Mouse (Mus musculus): ENCODE data around the gene Polr3g.
"Not testable (repeated sequence)": the region's sequence is repeated elsewhere in the genome, so short reads cannot be mapped to it uniquely, and the experiment has no call there.

The Polr3g gene

DNA sequence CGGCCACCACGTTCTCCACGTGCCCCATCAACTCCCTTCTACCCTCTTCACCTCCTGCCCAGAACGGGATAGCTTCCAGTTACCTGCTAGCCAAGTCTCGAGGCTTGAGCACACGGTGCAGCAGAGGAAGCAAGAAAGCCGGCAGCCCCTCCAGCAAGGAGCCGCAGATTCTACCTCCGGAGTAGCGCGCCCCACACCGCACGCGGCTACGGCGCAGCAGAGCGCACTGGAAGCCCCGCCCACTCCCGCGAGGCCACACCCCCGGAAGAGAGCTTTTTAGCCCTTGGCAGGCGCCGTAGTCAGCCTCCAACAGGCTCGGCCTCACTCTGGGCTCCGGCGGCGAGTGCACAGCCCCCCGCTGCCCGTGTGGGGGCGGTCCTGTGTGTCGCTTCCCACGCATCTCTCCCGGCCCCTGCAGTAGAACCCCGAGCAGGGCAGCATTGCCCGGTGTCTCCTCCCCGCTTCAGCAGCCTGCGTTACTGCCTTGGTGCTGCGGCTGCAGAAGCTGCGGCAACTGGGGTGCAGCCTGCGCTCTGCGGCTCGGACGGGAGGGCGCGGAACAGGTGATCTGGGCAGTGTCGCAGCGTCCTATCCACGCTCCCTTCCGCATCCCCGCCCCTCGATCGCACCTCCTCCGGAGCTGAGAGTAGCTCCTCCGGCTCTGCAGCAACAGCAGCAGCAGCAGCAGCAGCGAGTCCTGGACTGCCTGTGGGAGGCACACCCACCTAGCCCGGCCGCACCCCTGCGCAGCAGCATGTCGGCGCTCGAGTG is at the start of gene Polr3g, which contains the start of gene Mblac2:
Gene Polr3g (minus strand): TSS at position 239 of the 771 bp plus-strand sequence.
Gene Mblac2 (plus strand): TSS at position 567 of the 771 bp plus-strand sequence.
- DNase-seq (ENCODE audit: low read depth, low spot score): peak; percentile 98

DNA sequence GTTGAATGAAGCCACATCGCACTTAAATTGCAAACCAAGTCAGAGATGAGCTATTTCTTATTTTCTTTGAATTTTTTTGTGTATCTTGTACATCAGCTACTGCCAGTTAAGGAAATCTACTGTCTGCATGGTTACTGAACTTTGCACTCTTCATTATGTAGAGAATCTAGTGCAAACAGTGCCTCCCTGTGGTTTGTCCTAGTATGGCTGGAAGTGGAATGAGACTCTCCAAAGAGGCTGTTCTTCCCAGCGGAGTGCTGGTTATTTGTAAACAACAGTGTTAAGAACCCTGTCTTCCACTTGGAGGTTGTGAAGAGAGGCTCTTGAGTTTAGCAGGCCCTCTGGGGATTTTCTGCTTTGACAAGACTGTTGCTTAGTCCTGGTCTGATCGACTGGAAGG is 49.6 kb upstream of the Polr3g start:
- DNase-seq (ENCODE audit: low read depth, low spot score): peak; percentile 50

DNA sequence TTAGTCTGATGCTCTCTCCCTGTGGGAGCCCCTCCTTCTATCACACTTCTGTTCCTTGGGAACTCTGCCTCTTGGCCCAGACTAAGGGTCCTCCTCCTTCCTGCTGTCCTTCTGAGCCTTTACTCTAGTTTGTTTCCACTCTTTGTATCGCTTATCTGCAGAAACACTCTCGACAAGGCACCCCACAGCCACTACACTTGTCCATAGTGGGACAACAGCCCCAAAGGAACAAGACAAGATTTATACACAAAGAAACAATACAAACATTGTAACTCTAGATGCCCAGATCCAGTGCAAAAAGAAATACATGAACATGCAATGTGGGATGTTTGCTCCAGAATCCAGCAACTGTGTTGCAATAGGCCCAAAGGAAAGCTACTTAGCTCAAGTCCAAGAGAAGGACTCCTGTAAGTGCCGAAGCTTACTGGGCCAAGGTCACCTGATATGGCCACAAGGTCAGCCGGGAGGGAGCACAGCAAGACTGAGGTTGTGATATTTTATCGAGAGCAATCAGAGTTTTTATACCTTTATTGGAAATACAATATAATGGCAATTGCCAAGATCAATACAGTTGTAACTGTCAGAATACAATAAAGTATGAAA is 46.3 kb upstream of the Polr3g start:
- no peak for DNase-seq (ENCODE audit: low read depth, low spot score)

DNA sequence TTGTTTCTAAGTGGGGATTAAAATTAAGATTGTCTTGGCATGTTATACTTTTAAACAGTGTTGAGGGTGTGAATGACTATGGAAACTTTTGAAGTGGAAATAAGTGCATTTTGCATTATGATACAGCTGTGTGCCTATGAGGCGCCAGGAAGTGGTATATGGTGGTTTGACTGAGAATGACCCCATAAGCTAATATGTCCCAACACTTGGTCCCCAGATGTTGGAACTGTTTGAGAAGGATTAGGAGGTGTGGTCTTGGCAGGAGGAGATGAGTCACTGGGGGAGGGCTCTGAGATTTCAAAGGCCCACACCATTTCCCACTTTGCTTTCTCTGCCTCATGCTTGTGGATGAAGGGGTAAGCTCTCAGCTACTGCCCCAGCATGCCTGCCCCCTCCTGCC is 44.5 kb upstream of the Polr3g start:
- DNase-seq (ENCODE audit: low read depth, low spot score): no peak

DNA sequence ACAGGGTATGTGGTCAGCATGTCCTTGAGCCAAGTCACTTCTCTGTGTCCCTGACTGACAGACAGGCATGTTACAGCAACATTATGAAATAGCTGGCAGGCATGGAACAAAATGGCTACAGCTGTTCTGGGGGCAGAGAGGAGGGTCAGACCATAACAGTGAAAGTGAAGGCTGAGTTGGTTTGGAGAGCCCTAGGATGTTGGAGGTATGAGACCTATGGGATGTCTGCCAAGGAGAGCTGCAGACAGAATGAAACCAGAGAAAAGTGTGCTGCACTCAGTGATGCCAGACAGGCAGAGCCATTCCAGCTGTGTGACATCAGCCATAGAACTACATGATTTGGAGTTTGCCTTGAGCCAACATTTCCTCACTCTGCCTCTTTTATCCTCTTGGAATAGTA is 44.1 kb upstream of the Polr3g start:
- no peak for DNase-seq (ENCODE audit: low read depth, low spot score)

DNA sequence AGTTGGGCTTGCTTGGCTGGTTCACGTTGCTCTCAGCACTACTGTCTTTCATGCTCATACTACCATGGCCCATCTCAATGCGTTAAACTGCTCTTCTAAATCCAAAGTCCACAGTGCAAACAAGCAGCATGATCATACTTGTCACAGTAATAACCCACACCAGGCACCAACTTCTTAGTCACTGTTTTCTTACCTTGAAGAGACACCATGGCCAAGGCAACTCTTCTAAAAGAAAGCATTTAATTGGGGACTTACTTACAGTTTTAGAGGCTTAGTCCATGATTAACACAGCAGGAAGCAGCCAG is 33.2 kb upstream of the Polr3g start:
- no peak for DNase-seq (ENCODE audit: low read depth, low spot score)

DNA sequence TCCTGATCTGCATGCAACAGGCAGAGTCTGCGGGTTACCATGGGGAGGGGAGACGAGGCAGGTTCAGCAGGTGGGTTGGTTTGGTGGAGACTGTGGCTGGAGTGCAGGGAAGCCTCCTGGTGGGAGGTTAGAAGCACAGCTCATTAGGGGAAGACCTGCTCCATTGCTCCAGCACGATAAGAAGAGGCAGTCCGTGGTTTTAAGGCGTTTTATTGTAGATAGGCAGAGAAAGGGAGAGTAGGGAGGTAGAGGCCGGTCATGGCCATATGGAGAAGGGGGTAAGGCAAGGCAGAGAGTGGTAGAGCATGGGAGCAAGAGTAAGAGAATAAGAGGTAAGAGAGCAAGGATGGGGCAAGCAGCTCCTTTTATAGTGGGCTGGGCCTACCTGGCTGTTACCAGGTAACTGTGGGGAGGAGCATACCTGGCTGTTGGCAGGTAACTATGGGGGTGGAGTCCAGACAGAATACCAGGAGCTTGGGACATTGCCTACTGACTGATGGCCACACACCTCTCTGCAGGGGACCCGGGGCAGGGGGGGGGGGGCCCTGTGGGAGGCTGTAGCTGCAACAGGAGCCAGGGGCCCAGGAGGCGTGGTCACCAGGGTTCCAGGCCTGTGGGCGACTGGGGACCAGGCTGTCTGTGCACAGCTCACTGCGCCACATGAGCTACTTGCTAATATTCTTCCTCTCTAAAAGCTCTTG is 32.7 kb upstream of the Polr3g start:
- no peak for DNase-seq (ENCODE audit: low read depth, low spot score)

DNA sequence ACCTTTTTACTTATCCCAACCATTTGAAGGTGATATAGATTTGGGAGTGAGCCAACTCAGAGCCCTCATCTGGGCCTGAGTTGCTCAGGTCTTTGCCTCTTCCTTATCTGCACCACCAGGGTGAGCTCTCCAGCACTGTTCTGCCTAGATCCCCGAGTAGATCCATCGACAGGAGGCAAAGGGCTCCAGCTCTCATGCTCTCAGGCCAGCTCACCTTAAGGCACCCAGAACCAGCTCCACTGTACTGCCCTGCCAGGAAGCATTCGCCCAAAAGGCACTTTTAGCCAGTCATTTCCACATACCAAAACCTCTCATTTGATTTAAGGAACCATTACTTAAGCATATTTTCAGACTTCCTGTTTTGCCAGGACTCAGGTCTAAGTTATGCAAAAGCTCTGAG is 30.1 kb upstream of the Polr3g start:
- peak; percentile 29 for DNase-seq (ENCODE audit: low read depth, low spot score)

DNA sequence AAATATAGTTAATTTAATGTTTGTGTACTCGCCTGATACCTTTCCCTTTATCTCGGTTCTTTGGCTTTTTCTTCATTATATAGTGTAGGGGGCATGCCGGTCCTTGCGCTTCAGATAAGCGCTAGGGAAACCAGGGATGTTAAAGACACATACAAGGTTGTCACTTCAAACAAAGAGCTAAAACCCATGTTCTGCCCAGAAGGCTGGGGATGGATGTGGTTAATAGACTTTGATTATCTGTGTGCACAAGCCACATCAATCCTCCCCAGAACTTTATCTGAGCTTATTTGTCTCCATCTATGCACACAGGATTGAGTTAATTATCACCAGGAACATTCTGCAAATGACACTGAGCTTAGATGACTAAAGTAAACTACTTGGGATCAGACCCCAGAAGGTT is 25.8 kb upstream of the Polr3g start:
- DNase-seq (ENCODE audit: low read depth, low spot score): no peak

DNA sequence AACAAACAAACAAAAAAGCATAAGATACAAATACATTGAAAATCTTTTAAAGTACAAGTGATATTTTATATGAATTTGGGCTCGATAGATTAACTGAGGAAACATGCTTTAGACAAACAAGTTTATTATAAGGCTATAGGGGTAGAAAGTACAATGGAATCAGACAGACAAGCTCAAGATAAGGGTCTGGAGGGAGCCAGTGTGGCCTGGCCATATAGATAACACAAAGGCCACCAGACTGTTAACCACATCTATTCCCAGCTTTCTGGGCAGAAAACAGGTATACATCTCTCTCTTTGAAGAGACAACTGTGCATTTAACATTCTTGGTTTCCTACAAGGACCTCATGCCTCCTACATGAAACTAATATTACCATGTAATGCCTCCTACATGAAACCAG is 19.5 kb upstream of the Polr3g start:
- no peak for DNase-seq (ENCODE audit: low read depth, low spot score)

DNA sequence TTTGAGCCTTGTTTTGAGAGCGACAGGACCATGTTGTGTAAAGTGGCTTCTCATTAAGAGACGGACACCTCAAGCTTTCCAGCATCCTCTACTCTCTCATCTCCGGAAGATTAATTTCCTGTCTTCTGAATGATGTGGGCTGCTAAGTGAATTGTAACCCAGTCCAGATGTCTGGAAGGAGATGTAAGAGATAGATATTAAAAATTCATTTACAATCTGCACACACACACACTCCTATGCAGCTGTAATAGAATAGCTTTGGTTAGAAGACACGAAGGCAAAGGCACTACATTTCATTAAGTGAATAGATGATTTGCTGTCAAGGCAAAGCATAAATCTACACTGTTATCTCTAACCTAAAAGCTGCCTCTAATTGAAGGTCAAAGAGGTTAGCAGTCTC is 18.3 kb upstream of the Polr3g start:
- DNase-seq (ENCODE audit: low read depth, low spot score): no peak

DNA sequence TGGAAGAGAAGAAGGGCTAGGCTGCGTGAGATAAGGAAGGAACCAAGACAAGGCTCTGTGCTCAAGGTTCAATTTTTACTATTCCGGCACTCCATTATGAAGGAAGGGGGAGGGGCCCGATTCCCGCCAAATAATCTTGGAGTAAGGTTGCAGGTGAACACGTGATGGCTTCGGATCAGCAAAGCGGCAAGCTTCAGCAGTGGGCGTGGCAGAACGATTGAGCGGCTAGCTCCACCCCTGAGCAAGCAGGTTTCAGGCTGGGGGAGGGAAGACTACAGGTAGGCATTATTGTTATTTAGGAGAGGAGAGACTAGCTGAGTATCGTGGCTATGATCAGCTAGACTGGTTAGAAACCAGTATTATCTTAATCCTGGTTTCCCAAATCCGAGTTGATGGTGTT is 17.3 kb upstream of the Polr3g start:
- DNase-seq (ENCODE audit: low read depth, low spot score): not testable (repeated sequence)

DNA sequence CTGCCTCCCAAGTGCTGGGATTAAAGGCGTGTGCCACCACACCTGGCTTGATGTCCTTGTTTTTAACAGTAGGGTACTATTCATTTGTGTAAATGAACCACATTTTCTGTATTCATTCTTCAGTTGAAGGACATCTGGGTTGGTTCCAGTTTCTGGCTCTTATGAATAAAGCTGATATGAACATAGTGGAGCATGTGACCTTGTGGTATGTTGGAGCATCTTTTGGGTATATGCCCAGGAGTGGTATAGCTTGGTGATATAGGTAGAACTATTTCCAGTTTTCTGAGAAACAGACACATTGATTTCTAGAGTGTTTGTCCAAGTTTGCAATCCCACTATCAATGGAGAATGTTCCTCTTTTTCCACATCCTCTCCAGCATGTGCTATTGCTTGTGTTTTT is 3.1 kb upstream of the Polr3g start:
- DNase-seq (ENCODE audit: low read depth, low spot score): no peak

DNA sequence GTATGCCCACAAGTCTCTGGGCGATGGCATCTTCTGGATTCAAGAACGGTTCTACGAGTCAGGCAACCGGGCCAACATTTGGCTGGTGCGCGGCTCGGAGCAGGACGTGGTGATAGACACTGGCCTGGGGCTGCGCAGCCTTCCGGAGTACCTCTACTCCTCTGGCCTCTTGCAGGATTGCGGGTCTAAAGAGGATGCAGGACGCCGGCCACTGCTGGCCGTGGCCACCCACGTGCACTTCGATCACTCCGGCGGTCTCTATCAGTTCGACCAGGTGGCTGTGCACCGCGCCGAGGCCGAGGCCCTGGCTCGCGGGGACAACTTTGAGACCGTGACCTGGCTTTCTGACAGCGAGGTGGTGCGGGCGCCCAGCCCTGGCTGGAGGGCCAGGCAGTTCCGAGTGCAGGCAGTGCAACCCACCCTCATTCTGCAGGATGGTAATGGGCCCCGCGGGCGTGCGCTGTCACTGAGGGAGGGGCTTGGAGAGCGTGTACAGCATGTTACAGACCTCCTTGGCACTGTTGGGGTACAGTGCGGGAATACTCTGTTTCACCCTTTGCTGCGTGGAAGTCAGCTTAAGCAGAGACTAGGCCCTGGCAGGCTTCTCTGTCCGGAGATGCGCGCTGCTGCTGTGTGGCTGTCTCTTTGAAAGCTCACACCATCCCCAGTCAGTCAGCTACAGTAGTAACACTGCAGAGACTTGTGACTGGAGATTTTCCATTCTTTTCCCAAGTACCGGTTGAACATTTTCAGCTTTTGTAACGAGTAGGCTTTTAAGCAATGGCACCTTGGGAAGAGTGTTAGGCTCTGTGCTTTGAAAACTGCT is 946 bp upstream of the Polr3g start:
- no peak for DNase-seq (ENCODE audit: low read depth, low spot score)

DNA sequence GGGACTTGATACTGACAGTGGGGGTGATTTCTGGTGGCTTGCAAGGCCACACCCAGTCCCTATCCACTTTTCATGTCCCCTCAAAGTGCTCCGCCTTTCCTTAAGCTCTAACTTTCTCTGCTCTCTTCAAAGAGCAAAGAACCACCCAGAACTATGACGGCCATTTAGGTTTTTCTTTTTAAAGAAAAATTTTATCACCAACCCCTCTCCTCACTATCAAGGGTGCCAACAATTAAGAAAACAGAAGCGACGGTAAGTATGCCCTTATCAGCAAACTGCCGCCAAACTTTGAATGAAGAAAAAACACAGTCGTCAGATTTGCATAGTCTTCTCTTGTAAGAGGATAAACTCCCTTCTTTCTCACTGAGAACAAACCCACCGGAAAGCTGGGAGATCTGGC is 547 bp downstream of the Polr3g start:
- DNase-seq (ENCODE audit: low read depth, low spot score): peak; percentile 81

DNA sequence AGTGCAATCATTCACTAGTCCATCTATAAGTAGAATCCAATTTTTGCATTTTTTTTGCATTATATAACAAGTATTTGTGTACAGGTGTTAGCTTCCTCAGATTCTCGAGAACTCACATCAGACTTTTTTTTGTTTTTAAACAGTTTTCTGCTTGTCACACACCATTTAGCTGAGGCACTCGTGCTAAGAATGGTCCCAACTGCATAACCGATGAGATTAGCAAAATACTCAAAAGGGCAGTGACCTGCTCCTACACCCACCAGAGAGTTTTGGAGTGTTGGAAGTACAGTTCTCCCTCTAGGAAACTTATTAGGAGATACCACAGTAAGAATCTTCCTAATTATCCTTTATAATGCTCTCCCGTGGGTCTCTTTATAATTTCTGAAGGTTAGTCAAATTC is 1.0 kb downstream of the Polr3g start:
- no peak for DNase-seq (ENCODE audit: low read depth, low spot score)

DNA sequence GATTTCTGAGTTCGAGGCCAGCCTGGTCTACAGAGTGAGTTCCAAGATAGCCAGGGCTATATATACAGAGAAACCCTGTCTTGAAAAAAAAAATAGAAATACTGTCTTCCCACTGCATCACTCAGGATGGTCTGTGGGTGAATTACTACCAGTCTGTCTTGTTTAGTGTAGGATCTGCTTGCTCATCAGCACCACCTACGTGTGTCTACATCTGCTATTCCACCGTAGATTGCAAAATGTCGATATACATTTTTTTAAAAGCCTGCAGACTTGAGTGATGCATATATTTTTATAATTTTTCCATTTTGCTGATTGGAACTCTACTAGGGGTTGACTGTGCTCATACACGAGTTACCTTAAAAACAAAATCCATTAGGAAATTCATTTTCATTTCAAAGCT is 4.5 kb downstream of the Polr3g start:
- no peak for DNase-seq (ENCODE audit: low read depth, low spot score)

DNA sequence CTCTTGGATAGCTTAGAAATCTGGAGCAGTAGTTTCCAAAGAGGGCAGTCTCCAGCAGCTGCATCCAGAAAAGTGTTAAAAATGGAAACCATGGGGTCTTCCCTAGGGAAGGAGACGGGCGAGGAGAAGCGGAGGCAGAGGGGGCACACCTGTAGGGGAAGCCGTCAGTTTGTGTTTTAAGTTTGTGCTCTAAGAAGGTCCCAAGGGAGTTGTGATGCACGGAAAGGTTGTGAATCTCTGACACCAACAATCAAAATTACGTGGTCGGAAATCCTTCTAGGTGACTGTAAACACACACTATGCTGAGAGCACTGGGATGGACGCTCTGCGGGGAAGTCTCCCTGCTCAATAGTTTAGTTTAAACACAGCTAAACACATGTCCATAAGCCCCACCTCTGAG is 7.2 kb downstream of the Polr3g start:
- no peak for DNase-seq (ENCODE audit: low read depth, low spot score)

DNA sequence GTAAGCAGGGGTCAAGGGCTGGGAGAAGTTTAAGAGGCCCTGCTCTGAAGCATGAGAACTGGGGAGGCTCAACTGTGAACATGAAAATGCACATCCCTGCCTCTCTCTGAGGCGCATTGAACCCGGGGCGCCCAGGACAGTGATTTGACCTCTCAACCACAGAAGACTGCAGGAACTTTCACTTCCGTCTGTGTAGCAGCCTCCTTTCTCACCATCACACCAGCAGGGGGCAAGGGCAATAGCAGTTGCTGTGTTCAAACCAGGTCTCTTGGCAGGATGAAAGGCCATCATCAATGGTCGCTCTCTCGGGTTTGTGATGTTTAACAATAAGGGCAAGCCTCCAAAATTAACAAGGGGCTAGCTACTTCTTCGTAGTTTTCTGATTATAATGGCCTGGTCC is 7.7 kb downstream of the Polr3g start:
- DNase-seq (ENCODE audit: low read depth, low spot score): peak; percentile 79

DNA sequence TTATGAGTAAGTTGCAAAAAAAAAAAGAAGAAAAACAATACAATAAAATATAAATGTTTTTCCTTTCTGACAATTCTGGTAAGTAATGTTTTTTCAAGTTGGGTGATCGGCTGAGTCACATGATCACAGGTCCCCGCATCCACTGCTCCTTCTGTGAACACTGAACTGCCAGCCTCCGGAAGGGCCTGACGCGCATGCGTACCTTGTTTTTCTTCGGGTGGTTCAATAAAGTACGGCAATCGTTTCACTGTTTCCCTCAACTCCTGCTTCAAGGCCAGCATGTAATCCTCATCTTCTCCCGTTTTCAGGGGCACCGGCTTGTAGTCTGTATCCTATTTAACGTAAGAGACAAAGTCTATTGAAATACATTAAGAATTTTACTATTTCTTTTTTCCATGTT is 16.4 kb downstream of the Polr3g start:
- DNase-seq (ENCODE audit: low read depth, low spot score): no peak

DNA sequence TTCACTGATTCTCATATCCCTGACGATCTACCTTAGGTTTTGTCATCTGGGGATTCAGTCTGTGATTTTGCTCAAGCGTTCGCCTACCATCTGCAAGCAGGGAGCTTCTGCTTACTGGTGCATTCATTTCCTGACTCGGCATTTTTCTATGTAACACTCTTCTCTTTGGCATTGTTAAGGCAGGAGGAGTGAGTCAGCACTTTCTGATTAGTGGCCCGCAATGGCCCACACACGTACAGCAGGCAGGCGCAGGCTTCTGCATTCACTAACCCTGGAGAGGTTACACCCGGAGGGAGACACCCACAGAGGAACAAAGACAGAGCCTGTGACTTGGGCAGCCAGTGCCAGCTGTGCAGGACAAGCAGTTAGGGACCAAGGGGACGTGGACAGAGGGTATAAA is 19.2 kb downstream of the Polr3g start:
- no peak for DNase-seq (ENCODE audit: low read depth, low spot score)

DNA sequence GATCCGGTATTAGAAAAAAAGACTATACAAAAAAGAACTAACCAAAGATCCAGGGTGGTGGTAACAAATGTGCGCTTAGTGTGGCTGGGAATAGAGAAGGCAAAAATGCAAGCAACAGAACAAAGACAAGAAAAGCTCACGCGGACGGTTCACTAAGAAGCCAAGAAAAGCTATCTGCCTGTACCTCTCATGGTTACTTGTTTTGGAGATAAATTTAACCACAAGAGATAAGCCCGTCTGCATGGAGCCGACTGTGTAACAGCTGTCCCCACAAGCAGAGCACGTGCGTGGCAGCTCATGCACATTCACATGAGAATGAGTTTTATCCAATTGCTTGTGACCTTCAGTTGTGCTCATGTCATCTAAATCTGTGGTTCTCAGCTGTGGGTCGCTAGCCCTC is 20.3 kb downstream of the Polr3g start:
- no peak for DNase-seq (ENCODE audit: low read depth, low spot score)
